9 mouse cellular contexts compared by ENCODE assay signal in the genomic region with DNA sequence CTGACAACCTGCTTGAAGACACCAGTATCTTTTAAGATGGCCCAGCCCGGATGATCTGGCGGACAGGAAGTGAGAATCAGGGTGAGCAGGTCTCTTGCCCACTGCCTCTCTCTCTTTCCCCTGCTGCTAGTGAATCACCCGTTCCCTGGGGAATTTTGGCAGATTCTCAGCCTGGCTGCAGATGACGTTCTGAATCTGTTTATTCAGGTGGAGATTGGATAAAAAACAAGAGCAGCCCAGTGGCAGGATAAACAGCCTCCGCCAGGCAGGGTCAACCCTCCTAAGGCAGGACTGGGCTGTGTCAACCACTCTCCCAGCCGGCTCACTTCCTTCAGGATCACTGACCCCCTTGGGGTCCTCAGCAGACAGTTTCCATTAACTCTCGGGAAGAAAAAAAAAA. TPM values are rescaled to one million over a fixed set of nuclear protein-coding genes. Genes with fewer than 3 reads are reported as not detected.
DNase-seq lines count a peak whose midpoint lies in the region; ATAC-seq and TF ChIP-seq lines count a peak whose summit lies in the region.
"Had no signal": no experiment of that assay in that cellular context is flagged by ENCODE, and none has a peak within 500 bp of the region (broad histone marks: within the 10 kb centered on the region; RNA-seq: fewer than 3 reads in every experiment).

No protein-coding gene starts in this region.

- DNase-seq in forebrain, postnatal 0 days, result no peak
- DNase-seq in B cell, adult 2 months, result peak; percentile 31 to 49
- peak; percentile 72 to 76 for DNase-seq in cerebellum, postnatal 25 days
- DNase-seq in heart, postnatal 25 days (ENCODE audit: low spot score), result peak; percentile 20
- no peak for DNase-seq in thymus, postnatal 0 days (ENCODE audit: low spot score)
- no peak for DNase-seq in kidney, postnatal 10 days

- WGBS in forebrain, embryonic 12.5 days, result 50% methylated on average over 7 of the region's 7 CpGs
- WGBS in forebrain, postnatal 0 days, result 33% methylated on average over 7 of the region's 7 CpGs
- 37% methylated on average over 7 of the region's 7 CpGs for WGBS in neural tube, embryonic 13.5 days

- no peak overlapping the region for H3K4me3 ChIP-seq in forebrain, embryonic 12.5 days (replicated peaks)
- no peak overlapping the region for H3K4me3 ChIP-seq in forebrain, postnatal 0 days (ENCODE audit: low read depth, low read length)
- H3K4me3 ChIP-seq in neural tube, embryonic 13.5 days, result no peak overlapping the region
- H3K4me3 ChIP-seq: limb, embryonic 12.5 days had no signal

- no peaks in the 10 kb centered on the region for H3K9me3 ChIP-seq in forebrain, embryonic 12.5 days
- H3K9me3 ChIP-seq in forebrain, postnatal 0 days (ENCODE audit: low read length), result no peaks in the 10 kb centered on the region
- H3K9me3 ChIP-seq in neural tube, embryonic 13.5 days, result no peaks in the 10 kb centered on the region
- H3K9me3 ChIP-seq: limb, embryonic 12.5 days had no signal

- no peak for ATAC-seq in forebrain, embryonic 12.5 days (ENCODE audit: low FRiP score)
- no peak for ATAC-seq in forebrain, postnatal 0 days
- ATAC-seq in neural tube, embryonic 13.5 days (ENCODE audit: low read depth), result no peak; the same call in 1 of the 2 replicates

- intact Hi-C loops in heart, postnatal 25 days (cut with DNase I), result no loop called here

- H3K4me1 ChIP-seq in forebrain, embryonic 12.5 days, result peaks cover 33% of the 10 kb centered on the region
- H3K4me1 ChIP-seq in forebrain, postnatal 0 days (ENCODE audit: insufficient read depth), result no peaks in the 10 kb centered on the region
- peaks cover 35% of the 10 kb centered on the region for H3K4me1 ChIP-seq in neural tube, embryonic 13.5 days (replicated peaks)

- peak overlapping the region; percentile 19; the same call in 1 of the 2 replicates for H3K27ac ChIP-seq in forebrain, embryonic 12.5 days
- no peak overlapping the region for H3K27ac ChIP-seq in forebrain, postnatal 0 days (ENCODE audit: low read depth, low read length)
- 0 out of 2 replicates have a peak overlapping the region, but pooled peaks have one; percentile 47 for H3K27ac ChIP-seq in neural tube, embryonic 13.5 days (replicated peaks)
- H3K27ac ChIP-seq: limb, embryonic 12.5 days had no signal

- peaks cover 11% of the 10 kb centered on the region; the same call in 1 of the 2 replicates for H3K36me3 ChIP-seq in forebrain, embryonic 12.5 days (replicated peaks)
- H3K36me3 ChIP-seq in forebrain, postnatal 0 days (ENCODE audit: insufficient read depth), result 0 out of 2 replicates have a peak, but pooled peaks cover 3% of the 10 kb centered on the region
- no peaks in the 10 kb centered on the region for H3K36me3 ChIP-seq in neural tube, embryonic 13.5 days
- H3K36me3 ChIP-seq: limb, embryonic 12.5 days had no signal

- H3K27me3 ChIP-seq in forebrain, embryonic 12.5 days, result no peaks in the 10 kb centered on the region
- H3K27me3 ChIP-seq in forebrain, postnatal 0 days (ENCODE audit: insufficient read depth, low read length), result no peaks in the 10 kb centered on the region
- H3K27me3 ChIP-seq in neural tube, embryonic 13.5 days, result no peaks in the 10 kb centered on the region
- H3K27me3 ChIP-seq: limb, embryonic 12.5 days had no signal

- H3K9ac ChIP-seq in forebrain, embryonic 12.5 days, result no peak overlapping the region
- H3K9ac ChIP-seq in forebrain, postnatal 0 days, result no peak overlapping the region
- H3K9ac ChIP-seq in neural tube, embryonic 13.5 days, result no peak overlapping the region
- H3K9ac ChIP-seq: limb, embryonic 12.5 days had no signal

- no peak overlapping the region for H3K4me2 ChIP-seq in forebrain, embryonic 12.5 days
- H3K4me2 ChIP-seq in forebrain, postnatal 0 days (ENCODE audit: low read depth), result no peak overlapping the region
- no peak overlapping the region for H3K4me2 ChIP-seq in neural tube, embryonic 13.5 days
- H3K4me2 ChIP-seq: limb, embryonic 12.5 days had no signal

- TF ChIP-seq CTCF in forebrain, postnatal 0 days (IDR thresholded peaks at IDR 0.05; ENCODE audit: low read depth), result no peak

RNA-seq across cellular contexts. Expression of gene Lrig1, which starts 59.7 kb away (rescaled TPM):
- 16.6 and 17.7 TPM in 2 replicates for polyA plus RNA-seq in forebrain, embryonic 12.5 days (2016; fragmentation: Nextera tagmentation; extraction: Ambion mirVana)
- total RNA-seq in forebrain, postnatal 0 days (2014; rRNA removed), result 36.9 and 53.3 TPM in 2 replicates
- polyA plus RNA-seq in forebrain, postnatal 0 days (2015; fragmentation: Nextera tagmentation; extraction: Ambion mirVana), result 9.0 and 10.7 TPM in 2 replicates
- total RNA-seq in heart, postnatal 25 days (2021), result 10 to 100 TPM; 35.3 to 35.9 TPM
- polyA plus RNA-seq in neural tube, embryonic 13.5 days (2015; fragmentation: Nextera tagmentation; extraction: Ambion mirVana), result 10.5 and 12.9 TPM in 2 replicates
- polyA plus RNA-seq in thymus, postnatal 0 days (2015; fragmentation: Nextera tagmentation; extraction: Ambion mirVana), result 6.6 and 6.8 TPM in 2 replicates

Comparison
In these comparisons a context has a peak if more than half of its experiments do, and no peak if none do; other contexts are left out.
1. DNase-seq: peak in B cell, adult 2 months (2 of 2), cerebellum, postnatal 25 days (2 of 2) and heart, postnatal 25 days (single experiment); none in forebrain, postnatal 0 days (single experiment), thymus, postnatal 0 days (single experiment) and kidney, postnatal 10 days (single experiment).